Mouse (Mus musculus) heart, adult 9 months (tissue): Measurements from ENCODE around the gene Nup35.

ENCODE experiments used
- DNase-seq, 2 experiments: peaks; one replicate each; pipeline ENCODE4 v3.0.0; 2022; ENCODE audit warnings: low spot score in 2 of 2

The Nup35 gene

GRCm38 (mm10) chr2:80638364-80639241 is 21.6 kb downstream of the Nup35 start:
- DNase-seq = peak; percentile 83 to 90

- no peak for DNase-seq
Measured at GRCm38 (mm10) chr2:80639398-80639797, 22.4 kb downstream of the Nup35 start.

- no peak for DNase-seq
Measured at GRCm38 (mm10) chr2:80639864-80640263, 22.8 kb downstream of the Nup35 start.

- no peak for DNase-seq
Measured at GRCm38 (mm10) chr2:80661414-80661813, 44.4 kb downstream of the Nup35 start.

GRCm38 (mm10) chr2:80662682-80663081 is 45.6 kb downstream of the Nup35 start:
- no peak for DNase-seq

- peak in 1 of 2 experiments; percentile 2 for DNase-seq
Measured at GRCm38 (mm10) chr2:80667396-80667964, 50.4 kb downstream of the Nup35 start.

GRCm38 (mm10) chr2:80669868-80670666 is 53.0 kb downstream of the Nup35 start:
- no peak for DNase-seq

GRCm38 (mm10) chr2:80678803-80679202 is 61.8 kb downstream of the Nup35 start:
- DNase-seq = no peak

- DNase-seq = no peak
Measured at GRCm38 (mm10) chr2:80683727-80684239, 66.7 kb downstream of the Nup35 start.

GRCm38 (mm10) chr2:80684396-80685071 is 67.5 kb downstream of the Nup35 start:
- no peak for DNase-seq

- no peak for DNase-seq
Measured at GRCm38 (mm10) chr2:80688261-80688660, 71.2 kb downstream of the Nup35 start.

GRCm38 (mm10) chr2:80707429-80707828 is 90.4 kb downstream of the Nup35 start:
- DNase-seq = no peak
